Mouse (Mus musculus): ENCODE measurements at regions not wholly inside any gene's neighbourhood (a gene's known extent, or its start where the extent isn't known, plus 50 kb on each side); places are given as distances from the start of the nearest gene placed in this dataset.
"Not testable (repeated sequence)": the region's sequence is repeated elsewhere in the genome, so short reads cannot be mapped to it uniquely, and the experiment has no call there.

GRCm38 (mm10) chr3:21791983-21792631, 284.3 kb upstream of the Tbl1xr1 start:
- no peak for TF ChIP-seq POLR2A (IDR thresholded peaks at IDR 0.05; ENCODE audit: borderline replicate concordance, low read depth, low read length)
- no peak for TF ChIP-seq CTCF (IDR thresholded peaks at IDR 0.05; ENCODE audit: low read depth, low read length)
- no peak overlapping the region for H3K27ac ChIP-seq (ENCODE audit: insufficient read depth, low read depth, low read length)
- H3K4me3 ChIP-seq (ENCODE audit: insufficient read depth, low read length), result no peak overlapping the region
- no peaks in the 10 kb centered on the region for H3K4me1 ChIP-seq (ENCODE audit: control insufficient read depth, insufficient read depth, low read length)

GRCm38 (mm10) chr3:21798139-21798538, 278.3 kb upstream of the Tbl1xr1 start:
- TF ChIP-seq POLR2A (IDR thresholded peaks at IDR 0.05; ENCODE audit: borderline replicate concordance, low read depth, low read length), result no peak
- TF ChIP-seq CTCF (IDR thresholded peaks at IDR 0.05; ENCODE audit: low read depth, low read length), result no peak
- H3K4me1 ChIP-seq (ENCODE audit: control insufficient read depth, insufficient read depth, low read length), result no peaks in the 10 kb centered on the region
- H3K27ac ChIP-seq (ENCODE audit: insufficient read depth, low read depth, low read length), result no peak overlapping the region
- no peak overlapping the region for H3K4me3 ChIP-seq (ENCODE audit: insufficient read depth, low read length)

- not testable (repeated sequence) for H3K27ac ChIP-seq (ENCODE audit: insufficient read depth, low read depth, low read length); H3K4me3 ChIP-seq (ENCODE audit: insufficient read depth, low read length)
- peaks cover 26% of the 10 kb centered on the region for H3K4me1 ChIP-seq (ENCODE audit: control insufficient read depth, insufficient read depth, low read length)
These were observed 272.6 kb upstream of the Tbl1xr1 start for GRCm38 (mm10) chr3:21803886-21804285.

- Histone ChIP-seq H3K4me1 (ENCODE audit: control insufficient read depth, insufficient read depth, low read length) (peaks cover 37% of the 10 kb centered on the region), H3K4me3 (ENCODE audit: insufficient read depth, low read length) (no peak overlapping the region), H3K27ac (ENCODE audit: insufficient read depth, low read depth, low read length) (peak overlapping the region; percentile 76)
- TF ChIP-seq CTCF (IDR thresholded peaks at IDR 0.05; ENCODE audit: low read depth, low read length) (no peak), POLR2A (IDR thresholded peaks at IDR 0.05; ENCODE audit: borderline replicate concordance, low read depth, low read length) (no peak)
These were observed 269.8 kb upstream of the Tbl1xr1 start for GRCm38 (mm10) chr3:21806494-21807157.

DNA sequence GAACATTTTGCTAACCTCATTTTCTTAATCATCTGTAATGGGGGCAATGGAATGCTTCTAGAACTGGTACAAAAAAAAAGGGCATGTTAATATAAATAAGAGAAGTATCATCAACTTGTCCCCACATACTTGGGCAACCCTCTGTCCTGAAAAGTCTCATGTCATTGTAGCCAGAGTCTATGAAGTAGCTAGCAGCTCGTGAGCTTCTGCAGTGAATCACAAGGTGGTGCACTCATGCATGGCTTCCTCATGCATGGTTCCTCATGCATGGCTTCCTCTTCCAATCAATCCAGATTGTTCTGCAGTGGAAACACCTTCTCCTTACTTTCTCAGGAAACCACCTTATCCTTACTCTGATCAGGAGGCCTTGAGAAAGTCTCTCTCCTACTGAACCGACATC, 267.9 kb upstream of the Tbl1xr1 start:
- Histone ChIP-seq H3K4me3 (ENCODE audit: insufficient read depth, low read length) (no peak overlapping the region), H3K4me1 (ENCODE audit: control insufficient read depth, insufficient read depth, low read length) (peaks cover 37% of the 10 kb centered on the region), H3K27ac (ENCODE audit: insufficient read depth, low read depth, low read length) (peak overlapping the region; percentile 66)
- TF ChIP-seq CTCF (IDR thresholded peaks at IDR 0.05; ENCODE audit: low read depth, low read length), result no peak
- no peak for TF ChIP-seq POLR2A (IDR thresholded peaks at IDR 0.05; ENCODE audit: borderline replicate concordance, low read depth, low read length)

DNA sequence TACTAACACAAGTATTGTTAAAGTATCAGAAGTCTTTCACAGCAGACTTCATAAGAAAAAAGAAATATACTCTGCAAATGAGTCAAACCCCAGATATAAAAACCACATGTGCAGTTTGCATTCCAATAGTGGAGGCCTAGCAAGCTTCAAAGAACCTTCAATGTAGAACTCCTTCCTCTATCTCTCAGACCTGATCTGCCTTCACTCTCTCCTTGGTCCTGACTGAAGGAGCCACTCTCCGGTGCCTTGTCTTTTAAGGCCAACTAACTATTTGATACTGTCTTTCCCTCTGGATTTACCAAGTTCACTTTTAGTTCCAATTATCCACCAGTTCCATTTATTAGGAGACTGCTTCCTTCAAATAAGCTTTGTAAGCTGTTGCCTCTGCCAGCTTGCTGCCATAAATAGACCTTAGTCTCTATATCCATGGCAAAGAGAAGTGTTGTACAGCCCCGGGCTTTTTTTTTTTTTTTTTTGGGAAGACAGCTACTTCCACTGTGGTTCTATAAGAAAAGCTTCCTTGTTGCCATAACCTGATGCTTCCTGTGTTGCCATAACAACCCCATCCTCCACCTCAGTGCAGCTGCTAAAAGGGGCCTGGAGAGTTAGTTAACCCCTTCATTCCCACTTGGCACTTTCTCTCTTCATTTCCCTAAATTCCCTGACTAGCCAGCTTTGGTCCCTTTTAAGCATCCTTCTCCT, 266.5 kb upstream of the Tbl1xr1 start:
- H3K4me1 ChIP-seq (ENCODE audit: control insufficient read depth, insufficient read depth, low read length), result peaks cover 35% of the 10 kb centered on the region
- TF ChIP-seq CTCF (IDR thresholded peaks at IDR 0.05; ENCODE audit: low read depth, low read length), result no peak
- TF ChIP-seq POLR2A (IDR thresholded peaks at IDR 0.05; ENCODE audit: borderline replicate concordance, low read depth, low read length), result no peak
- no peak overlapping the region for H3K4me3 ChIP-seq (ENCODE audit: insufficient read depth, low read length)
- peak overlapping the region; percentile 33 for H3K27ac ChIP-seq (ENCODE audit: insufficient read depth, low read depth, low read length)

DNA sequence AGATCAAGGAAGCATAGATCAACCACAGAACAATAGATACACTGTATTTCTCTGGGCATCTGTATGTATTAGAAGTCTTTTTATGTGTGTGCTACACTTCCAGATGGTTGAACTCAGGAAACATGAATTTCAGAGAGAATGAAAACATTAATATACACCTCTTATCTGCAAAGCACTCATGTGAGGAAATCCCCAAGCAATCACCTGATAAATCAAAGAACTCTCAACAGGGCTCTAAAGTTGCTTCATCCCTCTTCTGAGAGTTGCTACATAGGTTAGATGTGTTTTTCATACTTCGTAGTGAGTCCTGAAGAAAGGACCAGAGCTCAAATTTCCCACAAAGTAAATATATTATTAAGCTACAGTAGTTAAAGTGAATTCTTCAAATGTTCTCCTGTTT, 263.1 kb upstream of the Tbl1xr1 start:
- TF ChIP-seq POLR2A (IDR thresholded peaks at IDR 0.05; ENCODE audit: borderline replicate concordance, low read depth, low read length), result no peak
- no peak for TF ChIP-seq CTCF (IDR thresholded peaks at IDR 0.05; ENCODE audit: low read depth, low read length)
- Histone ChIP-seq H3K27ac (ENCODE audit: insufficient read depth, low read depth, low read length) (no peak overlapping the region), H3K4me1 (ENCODE audit: control insufficient read depth, insufficient read depth, low read length) (peaks cover 16% of the 10 kb centered on the region), H3K4me3 (ENCODE audit: insufficient read depth, low read length) (no peak overlapping the region)

GRCm38 (mm10) chr3:21816968-21817858, 259.2 kb upstream of the Tbl1xr1 start:
- Histone ChIP-seq H3K27ac (ENCODE audit: insufficient read depth, low read depth, low read length) (no peak overlapping the region), H3K4me1 (ENCODE audit: control insufficient read depth, insufficient read depth, low read length) (peaks cover 5% of the 10 kb centered on the region), H3K4me3 (ENCODE audit: insufficient read depth, low read length) (no peak overlapping the region)
- no peak for TF ChIP-seq CTCF (IDR thresholded peaks at IDR 0.05; ENCODE audit: low read depth, low read length)
- TF ChIP-seq POLR2A (IDR thresholded peaks at IDR 0.05; ENCODE audit: borderline replicate concordance, low read depth, low read length), result no peak

DNA sequence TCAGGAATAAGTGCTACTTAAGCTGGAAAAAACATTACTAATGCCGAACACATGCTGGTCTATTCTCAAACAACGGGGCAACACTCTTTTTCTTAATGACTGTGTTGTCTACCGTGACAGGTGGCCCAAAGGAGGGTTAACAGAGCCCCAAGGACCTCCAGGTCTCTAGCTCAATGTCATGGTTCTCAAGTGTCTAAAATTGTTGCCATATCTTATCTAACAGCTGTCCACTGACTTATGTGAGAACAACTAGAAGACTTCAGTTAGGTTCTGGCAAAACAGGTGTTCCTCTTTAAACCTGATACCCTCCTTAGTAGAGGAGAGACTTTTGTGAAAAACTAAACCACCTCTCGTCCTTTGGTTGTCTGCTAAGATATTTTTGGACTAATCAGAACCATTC, 257.4 kb upstream of the Tbl1xr1 start:
- H3K27ac ChIP-seq (ENCODE audit: insufficient read depth, low read depth, low read length), result no peak overlapping the region
- no peak overlapping the region for H3K4me3 ChIP-seq (ENCODE audit: insufficient read depth, low read length)
- TF ChIP-seq POLR2A (IDR thresholded peaks at IDR 0.05; ENCODE audit: borderline replicate concordance, low read depth, low read length) (no peak), CTCF (IDR thresholded peaks at IDR 0.05; ENCODE audit: low read depth, low read length) (no peak)
- H3K4me1 ChIP-seq (ENCODE audit: control insufficient read depth, insufficient read depth, low read length), result peaks cover 20% of the 10 kb centered on the region
